Mouse (Mus musculus): ENCODE results near the gene Atp1a4. TPM values are rescaled to one million over a fixed set of nuclear protein-coding genes. Genes with fewer than 3 reads are reported as not detected.

Atp1a4 gene
- polyA plus RNA-seq, 1 experiment: 331 TPM

DNA sequence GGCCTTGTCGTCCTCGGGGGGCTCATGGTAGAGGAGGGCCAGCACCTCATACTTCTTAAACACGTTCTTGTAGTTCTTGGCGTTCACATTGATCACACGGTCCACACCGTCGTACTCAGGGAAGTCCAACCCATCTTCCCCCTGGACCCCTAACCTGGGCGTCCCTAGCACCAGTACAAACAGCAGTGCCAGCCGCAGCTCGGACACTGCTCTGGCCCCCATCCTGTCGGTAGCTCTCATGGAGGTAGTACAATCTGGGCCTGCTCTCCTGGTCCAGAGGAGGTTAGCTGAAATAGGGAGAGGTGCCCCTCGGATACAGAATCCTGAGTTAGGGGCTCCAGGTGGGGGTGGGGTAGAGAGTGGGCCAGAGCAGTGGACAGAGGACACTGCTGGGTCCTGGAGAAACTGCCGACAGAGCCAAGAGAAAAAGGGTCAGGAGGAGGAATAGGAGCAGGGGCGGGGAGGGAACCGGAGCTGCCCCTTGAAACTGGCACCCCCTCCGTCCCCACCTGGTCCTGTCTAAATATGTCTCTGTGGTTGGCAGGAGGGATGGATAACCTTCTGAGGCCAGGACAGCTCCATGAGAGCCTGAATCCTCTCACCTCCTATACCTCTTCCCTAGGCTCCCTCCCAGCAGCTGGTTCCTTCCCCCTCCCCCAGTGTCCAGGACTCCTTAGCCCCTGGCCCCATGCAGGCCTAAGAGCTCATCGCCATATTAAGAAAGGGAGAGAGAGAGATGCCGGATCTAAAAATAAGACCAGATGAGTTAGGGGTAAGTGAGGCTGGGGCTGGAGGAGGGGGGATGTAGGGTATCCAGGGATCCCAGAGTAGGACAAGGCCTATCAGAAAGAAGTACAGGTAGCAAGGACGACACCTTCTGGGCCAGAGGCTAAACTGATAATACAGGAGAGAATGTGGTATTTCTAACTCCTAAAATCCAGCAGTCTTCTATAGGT is 38.5 kb downstream of the Atp1a4 start, which contains the start of gene Casq1:
Casq1 (minus strand) TSS at position 418 of the 956 bp plus-strand sequence.
- H3K27me3 ChIP-seq (ENCODE audit: control insufficient read depth, insufficient read depth, low read length): no peaks in the 10 kb centered on the region
- no peak within 1 kb of the TSS for H3K27ac ChIP-seq (ENCODE audit: control insufficient read depth, insufficient read depth, low read depth, low read length)
- TF ChIP-seq POLR2A (IDR thresholded peaks at IDR 0.05; ENCODE audit: control insufficient read depth, low read depth, low read length) (no peak), CTCF (IDR thresholded peaks at IDR 0.05; ENCODE audit: control insufficient read depth, insufficient read depth, insufficient replicate concordance, low read depth, low read length) (no peak)
- no peak within 1 kb of the TSS for H3K4me3 ChIP-seq (ENCODE audit: control insufficient read depth, low read depth, low read length)
- H3K4me1 ChIP-seq (ENCODE audit: control insufficient read depth, insufficient read depth, low read length): peaks cover 6% of the 10 kb centered on the region
- H3K36me3 ChIP-seq (ENCODE audit: control insufficient read depth, insufficient read depth, low read length): no peaks in the 10 kb centered on the region

DNA sequence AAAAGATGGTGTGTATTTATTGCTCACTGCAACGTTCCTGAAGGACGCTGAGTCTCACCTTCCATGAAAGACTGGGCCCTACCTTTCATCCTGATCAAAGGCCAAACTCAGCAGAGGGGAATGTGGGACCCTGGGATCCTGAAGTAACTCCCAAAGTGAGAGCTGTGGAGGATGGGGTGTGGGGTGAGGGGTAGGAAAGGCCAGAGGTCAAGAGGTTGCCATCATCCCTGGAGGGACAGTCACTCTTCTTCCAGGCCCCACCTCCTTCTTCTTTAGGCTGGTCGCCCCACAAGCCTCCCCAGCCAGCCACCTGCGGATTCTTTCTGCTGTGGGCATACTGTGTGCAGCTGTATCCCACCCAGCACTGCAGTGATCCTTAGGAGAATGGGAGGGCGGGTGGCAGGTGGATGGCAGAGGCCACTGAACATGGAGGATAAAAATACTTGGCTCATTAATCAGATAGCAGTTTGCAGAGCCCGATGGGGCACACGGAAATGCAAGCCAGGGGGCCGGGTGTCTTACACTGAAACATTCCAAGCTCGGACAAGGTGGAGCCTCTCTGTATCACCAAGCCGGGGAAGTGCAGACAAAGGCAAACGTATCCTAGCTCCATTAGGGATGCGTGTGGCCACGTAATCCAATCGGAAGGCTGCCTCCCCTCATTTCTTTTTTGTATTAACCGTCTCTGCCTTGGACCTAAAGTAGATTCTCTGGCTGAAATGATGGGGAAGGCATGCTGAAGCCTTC is 39.9 kb downstream of the Atp1a4 start:
- TF ChIP-seq POLR2A (IDR thresholded peaks at IDR 0.05; ENCODE audit: control insufficient read depth, low read depth, low read length): no peak
- no peak for TF ChIP-seq CTCF (IDR thresholded peaks at IDR 0.05; ENCODE audit: control insufficient read depth, insufficient read depth, insufficient replicate concordance, low read depth, low read length)
- Histone ChIP-seq H3K4me3 (ENCODE audit: control insufficient read depth, low read depth, low read length) (no peak overlapping the region), H3K27me3 (ENCODE audit: control insufficient read depth, insufficient read depth, low read length) (no peaks in the 10 kb centered on the region), H3K4me1 (ENCODE audit: control insufficient read depth, insufficient read depth, low read length) (peaks cover 6% of the 10 kb centered on the region), H3K36me3 (ENCODE audit: control insufficient read depth, insufficient read depth, low read length) (no peaks in the 10 kb centered on the region), H3K27ac (ENCODE audit: control insufficient read depth, insufficient read depth, low read depth, low read length) (no peak overlapping the region)

- TF ChIP-seq CTCF (IDR thresholded peaks at IDR 0.05; ENCODE audit: control insufficient read depth, insufficient read depth, insufficient replicate concordance, low read depth, low read length) (peak; percentile 87), POLR2A (IDR thresholded peaks at IDR 0.05; ENCODE audit: control insufficient read depth, low read depth, low read length) (no peak)
- peaks cover 6% of the 10 kb centered on the region for H3K4me1 ChIP-seq (ENCODE audit: control insufficient read depth, insufficient read depth, low read length)
- peak overlapping the region; percentile 25; the same call in 1 of the 2 replicates for H3K4me3 ChIP-seq (ENCODE audit: control insufficient read depth, low read depth, low read length)
- H3K27me3 ChIP-seq (ENCODE audit: control insufficient read depth, insufficient read depth, low read length): no peaks in the 10 kb centered on the region
- H3K36me3 ChIP-seq (ENCODE audit: control insufficient read depth, insufficient read depth, low read length): no peaks in the 10 kb centered on the region
- no peak overlapping the region for H3K27ac ChIP-seq (ENCODE audit: control insufficient read depth, insufficient read depth, low read depth, low read length)
Observed at GRCm38 (mm10) chr1:172217148-172217547, 41.1 kb downstream of the Atp1a4 start.

GRCm38 (mm10) chr1:172214748-172215147 is 43.5 kb downstream of the Atp1a4 start:
- Histone ChIP-seq H3K4me1 (ENCODE audit: control insufficient read depth, insufficient read depth, low read length) (peaks cover 6% of the 10 kb centered on the region), H3K27me3 (ENCODE audit: control insufficient read depth, insufficient read depth, low read length) (no peaks in the 10 kb centered on the region), H3K36me3 (ENCODE audit: control insufficient read depth, insufficient read depth, low read length) (no peaks in the 10 kb centered on the region), H3K4me3 (ENCODE audit: control insufficient read depth, low read depth, low read length) (no peak overlapping the region), H3K27ac (ENCODE audit: control insufficient read depth, insufficient read depth, low read depth, low read length) (no peak overlapping the region)
- TF ChIP-seq POLR2A (IDR thresholded peaks at IDR 0.05; ENCODE audit: control insufficient read depth, low read depth, low read length) (no peak), CTCF (IDR thresholded peaks at IDR 0.05; ENCODE audit: control insufficient read depth, insufficient read depth, insufficient replicate concordance, low read depth, low read length) (no peak)

GRCm38 (mm10) chr1:172213771-172214170 is 44.4 kb downstream of the Atp1a4 start:
- Histone ChIP-seq H3K27ac (ENCODE audit: control insufficient read depth, insufficient read depth, low read depth, low read length) (no peak overlapping the region), H3K4me1 (ENCODE audit: control insufficient read depth, insufficient read depth, low read length) (peaks cover 4% of the 10 kb centered on the region), H3K36me3 (ENCODE audit: control insufficient read depth, insufficient read depth, low read length) (no peaks in the 10 kb centered on the region), H3K27me3 (ENCODE audit: control insufficient read depth, insufficient read depth, low read length) (no peaks in the 10 kb centered on the region), H3K4me3 (ENCODE audit: control insufficient read depth, low read depth, low read length) (no peak overlapping the region)
- no peak for TF ChIP-seq CTCF (IDR thresholded peaks at IDR 0.05; ENCODE audit: control insufficient read depth, insufficient read depth, insufficient replicate concordance, low read depth, low read length)
- no peak for TF ChIP-seq POLR2A (IDR thresholded peaks at IDR 0.05; ENCODE audit: control insufficient read depth, low read depth, low read length)

GRCm38 (mm10) chr1:172212776-172213175 is 45.4 kb downstream of the Atp1a4 start:
- Histone ChIP-seq H3K4me3 (ENCODE audit: control insufficient read depth, low read depth, low read length) (no peak overlapping the region), H3K36me3 (ENCODE audit: control insufficient read depth, insufficient read depth, low read length) (no peaks in the 10 kb centered on the region), H3K27ac (ENCODE audit: control insufficient read depth, insufficient read depth, low read depth, low read length) (no peak overlapping the region), H3K4me1 (ENCODE audit: control insufficient read depth, insufficient read depth, low read length) (peaks cover 4% of the 10 kb centered on the region), H3K27me3 (ENCODE audit: control insufficient read depth, insufficient read depth, low read length) (no peaks in the 10 kb centered on the region)
- no peak for TF ChIP-seq CTCF (IDR thresholded peaks at IDR 0.05; ENCODE audit: control insufficient read depth, insufficient read depth, insufficient replicate concordance, low read depth, low read length)
- no peak for TF ChIP-seq POLR2A (IDR thresholded peaks at IDR 0.05; ENCODE audit: control insufficient read depth, low read depth, low read length)

GRCm38 (mm10) chr1:172207111-172207584 is 51.1 kb downstream of the Atp1a4 start:
- H3K4me1 ChIP-seq (ENCODE audit: control insufficient read depth, insufficient read depth, low read length): peaks cover 29% of the 10 kb centered on the region
- no peaks in the 10 kb centered on the region for H3K36me3 ChIP-seq (ENCODE audit: control insufficient read depth, insufficient read depth, low read length)
- H3K4me3 ChIP-seq (ENCODE audit: control insufficient read depth, low read depth, low read length): no peak overlapping the region
- H3K27me3 ChIP-seq (ENCODE audit: control insufficient read depth, insufficient read depth, low read length): no peaks in the 10 kb centered on the region
- no peak overlapping the region for H3K27ac ChIP-seq (ENCODE audit: control insufficient read depth, insufficient read depth, low read depth, low read length)
- no peak for TF ChIP-seq CTCF (IDR thresholded peaks at IDR 0.05; ENCODE audit: control insufficient read depth, insufficient read depth, insufficient replicate concordance, low read depth, low read length)
- TF ChIP-seq POLR2A (IDR thresholded peaks at IDR 0.05; ENCODE audit: control insufficient read depth, low read depth, low read length): no peak

Measured in testis, adult 2 months (tissue).